Mouse (Mus musculus): ENCODE data around the gene Kmt2c.

The Kmt2c gene

GRCm38 (mm10) chr5:25222752-25223702 is 275.6 kb downstream of the Kmt2c start, which contains the start of gene E130116L18Rik:
Gene E130116L18Rik (minus strand): TSS chr5:25223153.
- peak; percentile 87 for DNase-seq (ENCODE audit: low spot score)
